Mouse (Mus musculus): Measurements from ENCODE around the gene Nol11.

DNA sequence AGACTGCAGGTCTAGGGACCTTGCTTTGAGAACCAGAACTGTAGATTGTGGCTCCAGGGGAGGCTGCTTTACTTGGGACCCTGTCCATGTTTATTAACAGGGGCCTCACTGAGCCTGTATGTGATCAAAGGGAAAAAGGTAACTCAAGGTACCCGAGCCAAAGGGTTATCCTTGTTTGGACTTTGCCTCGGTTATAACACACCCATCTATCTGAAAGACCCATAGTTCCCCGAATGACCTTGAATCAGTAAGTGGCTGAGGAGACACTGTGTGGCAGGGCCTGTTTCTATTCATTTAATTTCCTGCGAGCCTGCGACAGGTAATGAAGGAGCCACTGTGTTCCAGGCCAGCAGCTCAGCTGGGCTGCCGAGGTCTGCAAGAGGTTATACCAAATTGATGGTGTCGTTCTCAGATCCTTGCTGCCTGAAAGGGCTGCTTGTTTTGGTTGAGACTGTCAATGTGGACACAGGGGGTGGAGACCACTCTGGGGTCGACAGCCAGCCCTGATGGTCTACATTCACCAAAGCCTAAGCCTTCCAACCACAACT is 34.6 kb upstream of the Nol11 start:
- TF ChIP-seq CTCF (IDR thresholded peaks at IDR 0.05; ENCODE audit: low read depth, low read length), result no peak
- no peak for TF ChIP-seq GATA1 (IDR thresholded peaks at IDR 0.05; ENCODE audit: borderline replicate concordance, low read length)
- TF ChIP-seq GATA2 (IDR thresholded peaks at IDR 0.05; ENCODE audit: borderline replicate concordance, low read depth, low read length), result no peak
- no peak for TF ChIP-seq POLR2AphosphoS5 (IDR thresholded peaks at IDR 0.05; ENCODE audit: insufficient replicate concordance, low read depth, low read length)

Measured in G1E (cell line).